Mouse (Mus musculus) embryo, embryonic 9.5 days (tissue): ENCODE results near the gene Gm20431.
A peak's percentile ranks its signal among the peaks of the same experiment; 100 is the strongest.

Experiments
- DNase-seq: peaks from one replicate; pipeline ENCODE4 v3.0.0-alpha.2; 2017; ENCODE audit errors: extremely low spot score

Gm20431 gene

GRCm38 (mm10) chr2:167661270-167662203 lies at the start of gene Gm20431:
Gene Gm20431, minus strand, starts transcription at chr2:167661496.
- DNase-seq: peak; percentile 89

GRCm38 (mm10) chr2:167710574-167710973 lies 49.3 kb upstream of the Gm20431 start:
- DNase-seq: no peak

DNA sequence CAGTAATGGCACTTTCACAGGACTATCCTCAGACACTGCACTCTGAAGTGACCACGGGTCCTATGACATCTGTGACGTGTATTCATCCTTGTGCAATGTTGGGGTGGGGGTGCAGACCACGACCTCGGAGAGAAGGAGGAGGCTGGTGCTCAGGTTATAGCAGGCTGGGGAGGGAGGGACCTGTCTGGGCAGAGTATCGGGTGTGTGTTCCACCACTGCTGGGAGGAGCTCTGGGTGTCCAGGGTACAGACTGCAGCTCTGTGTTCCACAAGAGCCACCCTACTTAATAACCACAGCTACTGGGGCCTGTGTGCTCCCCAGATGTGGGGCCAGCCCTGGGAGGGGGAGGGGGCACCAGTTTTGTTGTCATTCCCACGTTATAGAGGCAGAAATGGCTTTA lies 48.7 kb upstream of the Gm20431 start:
- DNase-seq: no peak

- no peak for DNase-seq
Measured at GRCm38 (mm10) chr2:167708373-167708772, 47.1 kb upstream of the Gm20431 start.

- DNase-seq: no peak
Measured at GRCm38 (mm10) chr2:167706183-167706939, 45.1 kb upstream of the Gm20431 start.

- no peak for DNase-seq
Measured at GRCm38 (mm10) chr2:167704409-167704808, 43.1 kb upstream of the Gm20431 start.

DNA sequence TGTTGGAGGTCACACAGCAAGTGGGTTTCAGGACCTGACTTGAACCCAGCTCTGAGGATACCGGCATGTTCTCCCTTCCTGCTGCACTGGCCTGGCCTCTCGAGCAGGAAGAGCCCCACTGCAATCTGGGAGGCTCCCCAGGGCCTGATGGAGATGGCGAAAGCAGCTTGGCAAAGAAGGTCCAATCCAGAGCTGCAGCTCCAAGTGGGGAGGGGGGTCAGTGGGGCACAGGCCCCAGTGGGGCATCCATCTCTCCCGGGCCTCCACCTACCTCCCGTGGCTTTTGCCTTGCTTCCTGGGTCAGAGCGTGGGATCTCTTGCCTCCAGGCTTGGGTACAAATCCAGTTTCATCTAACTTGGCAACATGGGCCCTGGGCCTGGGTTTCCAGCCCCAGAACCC lies 40.8 kb upstream of the Gm20431 start:
- no peak for DNase-seq

DNA sequence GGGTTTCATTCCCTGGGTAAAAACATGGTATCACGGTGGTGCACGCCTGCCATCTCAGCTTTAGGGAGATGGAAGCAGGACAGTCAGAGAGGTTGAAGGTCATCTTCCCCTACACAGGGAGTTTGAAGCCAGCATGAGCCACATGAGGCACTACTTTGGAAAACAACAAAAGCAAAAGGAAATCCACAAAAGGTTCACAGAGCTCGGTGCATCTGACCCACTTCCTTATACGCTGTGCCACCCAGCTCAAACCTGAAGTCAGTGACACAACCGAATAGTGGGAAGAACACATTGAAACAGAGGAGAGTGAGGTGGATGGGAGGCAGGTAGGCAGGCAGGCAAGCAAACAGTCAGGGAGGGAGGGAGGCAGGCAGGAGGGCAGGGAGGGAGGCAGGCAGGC lies 40.2 kb upstream of the Gm20431 start:
- DNase-seq: no peak

DNA sequence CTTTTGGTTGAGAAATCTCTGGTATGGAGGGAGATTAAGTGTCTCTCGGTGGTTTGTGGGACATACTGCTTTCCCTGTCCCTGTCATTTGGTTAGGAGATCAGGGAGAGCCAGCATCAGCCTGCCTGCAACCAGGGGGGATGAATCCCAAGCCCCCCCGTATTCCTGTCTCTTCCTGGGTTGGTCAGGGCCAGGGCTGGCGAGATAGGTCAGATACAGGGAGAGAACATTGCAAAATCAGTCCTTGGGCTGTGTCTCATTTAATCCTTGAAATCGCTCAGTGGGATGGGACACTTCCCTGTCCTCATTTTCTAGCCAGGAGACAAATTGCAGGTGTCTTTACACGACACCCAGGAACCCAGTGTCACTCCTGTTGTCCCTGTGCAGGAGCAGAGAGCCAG lies 38.7 kb upstream of the Gm20431 start:
- no peak for DNase-seq

DNA sequence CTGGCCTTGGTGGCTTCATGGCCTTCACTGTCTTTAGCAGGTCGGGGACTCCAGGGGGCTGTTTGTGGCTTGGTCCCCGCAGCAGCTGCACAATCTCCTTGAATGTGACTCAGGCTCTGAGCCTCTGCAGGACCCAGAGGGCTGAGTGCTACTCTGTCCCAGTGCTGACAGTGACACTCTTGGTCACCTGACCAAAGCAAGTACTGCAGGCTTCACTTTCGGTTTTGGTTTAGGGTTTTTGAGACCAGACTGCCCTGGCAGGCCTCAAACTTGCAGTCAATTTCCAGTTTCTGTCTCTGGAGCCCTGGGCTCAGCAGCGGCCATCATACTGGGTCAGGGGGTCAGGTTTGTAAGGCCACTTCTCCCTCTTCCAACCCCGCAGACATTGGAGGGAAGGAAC lies 36.6 kb upstream of the Gm20431 start:
- no peak for DNase-seq

DNA sequence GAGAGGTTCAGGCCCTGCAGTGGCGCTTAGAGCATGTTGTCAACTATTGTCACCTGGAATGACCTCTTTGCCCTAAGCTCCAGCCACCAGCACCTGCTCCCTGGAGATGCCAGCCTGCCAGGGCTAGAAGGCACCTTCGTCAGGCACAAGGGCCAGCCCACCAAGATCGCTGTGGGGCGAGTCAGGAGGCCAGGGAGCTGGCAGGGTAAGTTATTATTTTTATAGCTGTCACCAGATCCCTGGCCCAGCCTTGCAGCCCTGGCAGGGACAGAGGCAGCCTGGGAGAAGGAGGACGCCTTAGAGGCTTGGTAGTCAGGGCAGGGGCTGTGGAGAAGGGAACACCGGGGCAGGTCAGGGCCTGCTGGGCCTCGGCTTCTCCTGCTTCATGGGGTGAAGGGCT lies 34.8 kb upstream of the Gm20431 start:
- no peak for DNase-seq

- no peak for DNase-seq
Measured at GRCm38 (mm10) chr2:167695491-167695890, 34.2 kb upstream of the Gm20431 start.

GRCm38 (mm10) chr2:167694963-167695362 lies 33.7 kb upstream of the Gm20431 start:
- no peak for DNase-seq

DNA sequence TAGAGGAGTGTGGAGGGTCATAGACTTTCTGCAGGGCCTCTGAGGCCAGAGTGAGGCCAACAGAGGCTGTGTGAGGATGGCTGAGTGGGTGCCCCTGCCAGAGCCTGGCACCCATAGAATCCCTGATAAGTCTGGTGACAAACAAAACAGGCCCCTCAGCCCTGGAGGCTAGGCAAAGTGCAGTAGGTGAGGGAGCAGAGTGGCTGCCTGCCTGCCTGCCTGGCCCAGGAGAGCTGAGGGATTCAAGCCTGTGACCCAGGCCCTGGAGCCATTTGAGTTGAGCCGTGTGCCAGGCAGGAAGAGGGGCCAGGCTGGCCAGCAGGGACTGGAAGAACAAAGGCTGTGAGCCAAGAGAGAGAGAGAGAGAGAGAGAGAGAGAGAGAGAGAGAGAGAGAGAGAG lies 32.9 kb upstream of the Gm20431 start:
- no peak for DNase-seq

DNA sequence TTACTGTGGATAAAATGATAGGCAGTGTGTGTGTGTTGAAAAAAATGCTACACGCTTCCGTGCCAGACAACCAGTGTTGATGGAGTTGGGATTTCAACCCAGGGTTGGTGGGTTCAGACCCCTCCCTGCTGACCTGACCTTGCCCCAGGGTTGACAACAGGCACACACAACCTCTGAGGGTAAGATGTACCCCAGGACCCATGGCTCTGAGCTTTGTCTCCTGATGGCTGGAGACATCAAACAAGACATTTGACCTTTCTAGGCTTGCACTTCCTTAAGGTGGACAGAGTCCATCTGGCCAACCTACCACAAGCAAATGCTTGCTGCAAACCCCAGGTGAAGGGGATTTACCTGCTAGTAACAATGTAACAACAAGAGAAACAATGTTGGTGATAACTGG lies 32.2 kb upstream of the Gm20431 start:
- DNase-seq: no peak

GRCm38 (mm10) chr2:167692831-167693230 lies 31.5 kb upstream of the Gm20431 start:
- no peak for DNase-seq

GRCm38 (mm10) chr2:167691871-167692661 lies 30.8 kb upstream of the Gm20431 start:
- DNase-seq: no peak

DNA sequence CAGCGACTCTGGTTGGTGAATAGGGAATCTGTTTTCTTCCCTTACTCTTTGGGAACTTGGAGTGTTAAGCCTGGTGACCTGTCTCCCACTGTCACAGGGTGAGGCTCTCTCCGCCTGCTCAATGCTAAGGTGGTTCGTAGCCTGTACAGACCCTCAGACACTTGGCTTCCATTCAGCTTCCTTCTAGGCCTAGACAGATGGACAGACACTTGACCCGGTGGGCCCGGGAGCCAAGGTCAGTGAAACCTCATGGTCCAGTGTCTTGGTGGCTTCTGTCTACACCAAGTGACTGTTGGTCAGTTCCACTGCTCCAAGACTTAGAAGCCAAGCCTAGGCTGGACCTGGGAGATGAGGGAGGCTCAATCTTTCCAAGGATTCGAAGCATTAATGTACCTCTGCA lies 30.1 kb upstream of the Gm20431 start:
- DNase-seq: no peak

- no peak for DNase-seq
Measured at GRCm38 (mm10) chr2:167690962-167691311, 29.6 kb upstream of the Gm20431 start.

DNA sequence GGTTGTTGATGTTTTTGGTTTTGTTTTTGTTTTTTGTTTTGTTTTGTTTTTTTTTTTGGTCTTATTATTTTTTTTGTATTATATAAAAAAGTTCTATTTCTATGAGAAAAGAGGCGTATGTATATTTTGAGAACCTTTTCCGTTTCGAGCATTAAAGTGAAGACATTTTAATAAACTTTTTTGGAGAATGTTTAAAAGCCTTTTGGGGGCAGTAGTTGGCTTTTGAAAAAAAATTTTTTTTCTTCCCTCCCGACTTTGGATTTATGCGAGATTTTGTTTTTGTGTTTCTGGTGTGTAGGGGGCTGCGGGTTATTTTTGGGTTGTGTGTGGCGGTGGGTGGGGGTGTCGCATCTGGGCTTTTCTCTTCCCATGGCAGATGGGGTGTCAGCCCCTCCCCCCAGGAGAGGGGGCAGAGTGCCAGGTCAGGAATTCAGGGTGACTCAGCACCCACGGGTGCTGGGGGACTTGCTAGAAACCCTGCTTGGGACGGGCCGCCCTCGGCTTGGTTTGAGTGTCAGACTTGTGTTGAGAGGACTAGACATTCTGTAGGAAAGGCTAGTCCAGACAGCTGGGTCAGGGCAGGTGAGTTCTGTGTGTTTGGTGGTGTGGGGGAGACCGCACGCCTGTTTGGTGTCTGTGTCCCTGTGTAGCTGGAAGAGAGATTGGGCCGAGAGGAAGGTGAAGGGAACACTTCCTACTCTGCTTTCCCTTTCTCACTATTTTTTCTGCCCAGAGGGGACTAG lies 29.1 kb upstream of the Gm20431 start:
- no peak for DNase-seq

- peak; percentile 67 for DNase-seq
Measured at GRCm38 (mm10) chr2:167689501-167690218, 28.4 kb upstream of the Gm20431 start, which contains the start of gene Tmem189. Gene Tmem189, minus strand, starts transcription at chr2:167689822.
